Mouse (Mus musculus) liver, embryonic 15.5 days (tissue): ENCODE data around the gene P2rx1. TPM values are rescaled to one million over a fixed set of nuclear protein-coding genes. Genes with fewer than 3 reads are reported as not detected.
A peak's percentile ranks its signal among the peaks of the same experiment; 100 is the strongest.

ENCODE experiments used
- ATAC-seq: fragments of 200-750 bp; cut with Nextera tagmentation; 2 replicates; pipeline ENCODE4 v1.8.0; 2017; ENCODE audit warnings: moderate number of reproducible peaks, mild to moderate bottlenecking, moderate library complexity; ENCODE audit not compliant: insufficient read depth
- H3K27ac ChIP-seq: fragments of 300-500 bp; sonication (generic); replicated peaks from 2 replicates; pipeline ENCODE4 v1.5.1; 2015; ENCODE audit warnings: mild to moderate bottlenecking, inconsistent platforms
- H3K27me3 ChIP-seq: fragments of 300-500 bp; sonication (generic); 2 replicates; pipeline ENCODE4 v1.6.1; 2015; ENCODE audit warnings: mild to moderate bottlenecking, inconsistent platforms
- H3K36me3 ChIP-seq: fragments of 300-500 bp; sonication (generic); replicated peaks from 2 replicates; pipeline ENCODE4 v1.6.1; 2015; ENCODE audit warnings: moderate library complexity, mild to moderate bottlenecking, inconsistent platforms
- H3K4me1 ChIP-seq: fragments of 300-500 bp; sonication (generic); replicated peaks from 2 replicates; pipeline ENCODE4 v1.6.1; 2015; ENCODE audit warnings: inconsistent platforms
- H3K4me2 ChIP-seq: fragments of 300-500 bp; sonication (generic); 2 replicates; pipeline ENCODE4 v1.6.1; 2015; ENCODE audit warnings: moderate library complexity, mild to moderate bottlenecking, inconsistent platforms
- H3K4me3 ChIP-seq: fragments of 300-500 bp; sonication (generic); replicated peaks from 2 replicates; pipeline ENCODE4 v1.5.1; 2015; ENCODE audit warnings: mild to moderate bottlenecking, inconsistent platforms
- H3K9ac ChIP-seq: fragments of 300-500 bp; sonication (generic); 2 replicates; pipeline ENCODE4 v1.6.1; 2015; ENCODE audit warnings: moderate library complexity, mild to moderate bottlenecking, inconsistent platforms
- H3K9me3 ChIP-seq: fragments of 300-500 bp; sonication (generic); replicated peaks from 2 replicates; pipeline ENCODE4 v1.6.1; 2016; ENCODE audit warnings: inconsistent platforms
- WGBS: fragments of 180-500 bp; shearing (Covaris S2); methylation state at CpG from one replicate; pipeline ENCODE4 v1.1.7; 2015; ENCODE audit warnings: mixed read lengths; ENCODE audit not compliant: insufficient replicate concordance; 5-methylcytosine and 5-hydroxymethylcytosine counted together
- polyA plus RNA-seq: library from polyadenylated mRNA; unstranded; fragments of >200 nt; fragmentation: Nextera tagmentation; extraction: Ambion mirVana; gene quantifications from 2 replicates; pipeline ENCODE4 v1.2.1, GENCODE M21; 2015

Gene P2rx1
- polyA plus RNA-seq, 1 experiment from 2014 or later = 6.6 TPM

- Histone ChIP-seq H3K36me3 (no peaks in the 10 kb centered on the region), H3K4me1 (peaks cover 9% of the 10 kb centered on the region), H3K4me2 (no peak overlapping the region), H3K9me3 (no peaks in the 10 kb centered on the region), H3K27ac (no peak overlapping the region), H3K27me3 (no peaks in the 10 kb centered on the region), H3K9ac (no peak overlapping the region), H3K4me3 (no peak overlapping the region)
- no peak for ATAC-seq
- 10% methylated on average over 5 of the region's 5 CpGs for WGBS
Measured at GRCm38 (mm10) chr11:72987807-72988206, 11.1 kb upstream of the P2rx1 start.

- Histone ChIP-seq H3K9ac (no peak overlapping the region), H3K27ac (no peak overlapping the region), H3K4me1 (peaks cover 19% of the 10 kb centered on the region), H3K4me3 (no peak overlapping the region), H3K36me3 (no peaks in the 10 kb centered on the region), H3K4me2 (no peak overlapping the region), H3K27me3 (no peaks in the 10 kb centered on the region), H3K9me3 (no peaks in the 10 kb centered on the region)
- no peak for ATAC-seq
- WGBS = 53% methylated on average over 6 of the region's 6 CpGs
Measured at GRCm38 (mm10) chr11:72989044-72989443, 9.9 kb upstream of the P2rx1 start.

DNA sequence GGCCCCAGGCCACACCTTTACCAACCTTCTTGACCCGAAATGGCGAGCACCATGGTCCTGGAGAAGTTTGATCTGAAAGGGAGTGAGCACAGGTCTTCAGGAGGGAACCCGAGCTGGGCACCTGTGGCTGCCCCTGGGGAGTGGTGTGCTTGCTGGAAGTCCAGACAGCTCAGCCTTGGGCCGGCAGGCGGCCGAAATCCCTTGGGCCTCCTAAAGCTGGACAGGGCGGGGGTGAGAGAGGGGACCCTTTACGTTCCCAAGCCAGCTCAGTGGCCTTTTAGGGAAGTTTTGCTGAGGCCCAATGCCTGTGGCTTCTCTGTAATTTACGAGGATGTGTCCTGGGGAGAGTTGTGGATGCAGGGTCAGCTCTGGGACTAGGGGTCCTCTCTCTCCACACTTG lies 8.2 kb upstream of the P2rx1 start:
- Histone ChIP-seq H3K4me2 (no peak overlapping the region), H3K4me3 (no peak overlapping the region), H3K9ac (no peak overlapping the region), H3K4me1 (peaks cover 20% of the 10 kb centered on the region), H3K27me3 (no peaks in the 10 kb centered on the region), H3K36me3 (no peaks in the 10 kb centered on the region), H3K27ac (no peak overlapping the region), H3K9me3 (no peaks in the 10 kb centered on the region)
- ATAC-seq = no peak
- 66% methylated on average over 9 of the region's 9 CpGs for WGBS

DNA sequence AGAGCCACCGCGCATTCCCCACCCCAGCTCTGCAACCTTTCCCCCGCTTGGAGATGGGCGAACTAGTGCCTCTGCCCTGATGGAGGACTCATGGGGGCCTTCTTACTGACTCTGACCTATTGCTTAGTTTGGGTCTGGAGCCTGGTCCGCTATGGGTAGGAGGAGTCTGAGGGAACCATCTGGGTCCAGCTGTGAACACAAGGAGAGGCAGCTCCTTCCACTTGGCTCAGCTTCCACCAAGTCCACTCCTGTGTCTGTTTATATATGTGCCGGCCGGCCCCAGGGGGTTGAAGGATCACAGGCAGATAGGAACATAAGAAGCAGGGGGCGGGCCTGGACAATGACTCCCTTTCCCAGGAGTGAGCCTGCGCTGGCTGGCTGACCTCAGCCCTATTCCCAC lies 6.9 kb upstream of the P2rx1 start:
- H3K9me3 ChIP-seq = no peaks in the 10 kb centered on the region
- H3K4me1 ChIP-seq = peaks cover 20% of the 10 kb centered on the region
- no peak overlapping the region for H3K4me2 ChIP-seq
- H3K27ac ChIP-seq = no peak overlapping the region
- no peak overlapping the region for H3K9ac ChIP-seq
- WGBS = 69% methylated on average over 9 of the region's 9 CpGs
- ATAC-seq = no peak
- H3K36me3 ChIP-seq = no peaks in the 10 kb centered on the region
- H3K27me3 ChIP-seq = no peaks in the 10 kb centered on the region
- no peak overlapping the region for H3K4me3 ChIP-seq

DNA sequence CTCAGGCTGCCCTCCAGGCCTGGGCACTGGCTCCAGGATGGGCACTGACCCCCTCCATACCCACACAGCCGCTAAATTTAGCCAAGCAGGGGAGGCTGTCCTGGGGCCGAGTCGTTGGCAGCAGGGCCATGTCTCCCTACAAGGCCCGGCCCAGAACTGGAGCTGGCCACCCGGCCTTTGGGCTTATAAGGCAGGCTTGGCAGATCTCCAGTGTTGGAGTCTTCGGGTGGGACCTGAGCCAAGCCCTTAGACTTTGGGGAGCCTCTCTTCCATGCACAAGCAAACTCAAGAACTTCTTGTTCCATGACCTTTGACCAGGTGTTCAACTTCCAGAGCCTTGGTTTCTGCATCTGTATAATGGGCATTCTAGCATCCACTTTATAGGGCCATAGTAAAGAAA lies 2.6 kb upstream of the P2rx1 start:
- WGBS = 76% methylated on average over 6 of the region's 6 CpGs

GRCm38 (mm10) chr11:72996781-72997180 lies 2.1 kb upstream of the P2rx1 start:
- H3K9ac ChIP-seq = no peak overlapping the region
- no peak for ATAC-seq

More for the DNA sequence above, 2.6 kb upstream of the P2rx1 start:
- Histone ChIP-seq H3K9ac (no peak overlapping the region), H3K27me3 (0 out of 2 replicates have a peak, but pooled peaks cover 5% of the 10 kb centered on the region), H3K4me2 (no peak overlapping the region), H3K4me1 (peaks cover 26% of the 10 kb centered on the region), H3K27ac (no peak overlapping the region), H3K4me3 (no peak overlapping the region), H3K9me3 (no peaks in the 10 kb centered on the region), H3K36me3 (no peaks in the 10 kb centered on the region)
- no peak for ATAC-seq

DNA sequence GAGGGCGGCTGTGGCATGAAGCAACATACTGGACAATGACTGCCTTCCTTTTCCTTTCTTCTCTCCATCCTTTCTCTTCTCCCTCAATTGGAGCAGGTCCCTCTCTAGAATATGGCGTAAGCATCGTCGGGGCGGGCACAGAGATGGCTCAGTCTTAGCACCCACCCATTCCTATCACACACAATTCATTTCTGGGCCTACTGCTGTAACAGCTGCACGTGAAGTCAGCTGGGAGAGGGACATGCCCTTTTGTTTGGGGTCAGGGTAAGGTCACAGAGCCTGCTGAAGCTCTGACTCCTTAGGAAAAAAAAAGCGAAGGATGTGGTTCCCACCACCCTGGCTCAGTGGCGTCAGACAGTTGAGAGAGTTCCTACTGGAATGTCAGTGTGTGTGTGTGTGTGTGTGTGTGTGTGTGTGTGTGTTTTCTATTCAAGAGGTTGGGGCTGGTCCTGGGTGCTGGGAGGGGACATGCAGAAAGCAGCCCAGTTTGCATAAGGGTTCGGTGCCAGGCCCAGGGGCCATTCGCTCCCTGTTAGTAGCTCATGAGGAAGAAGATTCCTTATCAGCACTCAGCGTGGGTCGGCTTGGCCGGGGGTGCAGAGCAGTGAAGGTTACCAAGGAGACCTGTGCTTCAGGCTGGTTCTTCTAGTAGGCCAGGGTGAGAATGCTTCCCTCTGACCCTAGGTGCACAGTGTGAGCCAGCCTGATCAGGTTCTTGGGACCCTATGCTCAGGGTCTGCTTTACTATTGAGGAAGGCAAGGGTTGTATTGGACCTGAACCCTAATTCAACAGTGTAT lies 1.2 kb upstream of the P2rx1 start:
- H3K36me3 ChIP-seq = no peaks in the 10 kb centered on the region
- no peak overlapping the region for H3K27ac ChIP-seq
- no peak overlapping the region for H3K4me2 ChIP-seq
- no peak overlapping the region for H3K9ac ChIP-seq
- no peak for ATAC-seq
- H3K27me3 ChIP-seq = 0 out of 2 replicates have a peak, but pooled peaks cover 5% of the 10 kb centered on the region
- no peaks in the 10 kb centered on the region for H3K9me3 ChIP-seq
- peaks cover 25% of the 10 kb centered on the region for H3K4me1 ChIP-seq
- no peak overlapping the region for H3K4me3 ChIP-seq
- 29% methylated on average over 13 of the region's 13 CpGs for WGBS

More at GRCm38 (mm10) chr11:72996781-72997180, 2.1 kb upstream of the P2rx1 start:
- WGBS = 52% methylated on average over 2 of the region's 2 CpGs
- Histone ChIP-seq H3K27me3 (0 out of 2 replicates have a peak, but pooled peaks cover 5% of the 10 kb centered on the region), H3K4me3 (no peak overlapping the region), H3K9me3 (no peaks in the 10 kb centered on the region), H3K36me3 (no peaks in the 10 kb centered on the region), H3K27ac (no peak overlapping the region), H3K4me2 (no peak overlapping the region), H3K4me1 (peaks cover 26% of the 10 kb centered on the region)

- Histone ChIP-seq H3K4me1 (peaks cover 13% of the 10 kb centered on the region), H3K27ac (no peak overlapping the region), H3K9ac (no peak overlapping the region), H3K9me3 (no peaks in the 10 kb centered on the region), H3K4me2 (peak overlapping the region; percentile 15; the same call in 1 of the 2 replicates), H3K4me3 (no peak overlapping the region), H3K36me3 (no peaks in the 10 kb centered on the region), H3K27me3 (0 out of 2 replicates have a peak, but pooled peaks cover 5% of the 10 kb centered on the region)
- ATAC-seq = no peak
- WGBS = 10% methylated on average over 6 of the region's 6 CpGs
Measured at GRCm38 (mm10) chr11:73001029-73001428, 2.1 kb downstream of the P2rx1 start.

DNA sequence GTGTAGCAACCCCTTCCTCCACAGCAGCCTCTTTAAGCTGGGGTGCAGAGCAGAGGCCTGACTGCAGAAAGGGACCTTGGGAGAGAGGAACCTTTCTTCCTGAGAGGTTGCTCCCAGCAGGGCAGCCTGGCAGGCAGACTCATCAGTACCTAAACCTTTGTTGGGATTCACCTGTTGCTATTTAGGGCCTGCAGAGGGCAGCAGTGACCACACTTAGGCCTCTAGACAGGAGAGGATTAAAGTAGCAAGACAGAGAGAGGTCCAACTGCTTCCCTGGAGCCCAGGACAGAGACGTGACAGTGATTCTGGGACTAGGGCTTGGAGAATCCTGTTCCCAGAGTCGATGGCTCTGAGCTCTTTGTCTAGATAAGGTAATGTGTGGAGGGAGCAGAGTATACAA lies 7.5 kb downstream of the P2rx1 start:
- H3K4me3 ChIP-seq = no peak overlapping the region
- H3K36me3 ChIP-seq = no peaks in the 10 kb centered on the region
- peaks cover 4% of the 10 kb centered on the region; the same call in 1 of the 2 replicates for H3K27me3 ChIP-seq
- no peak for ATAC-seq
- no peaks in the 10 kb centered on the region for H3K9me3 ChIP-seq
- 8% methylated on average over 2 of the region's 2 CpGs for WGBS
- H3K4me2 ChIP-seq = no peak overlapping the region
- H3K9ac ChIP-seq = no peak overlapping the region
- no peaks in the 10 kb centered on the region for H3K4me1 ChIP-seq
- H3K27ac ChIP-seq = no peak overlapping the region

DNA sequence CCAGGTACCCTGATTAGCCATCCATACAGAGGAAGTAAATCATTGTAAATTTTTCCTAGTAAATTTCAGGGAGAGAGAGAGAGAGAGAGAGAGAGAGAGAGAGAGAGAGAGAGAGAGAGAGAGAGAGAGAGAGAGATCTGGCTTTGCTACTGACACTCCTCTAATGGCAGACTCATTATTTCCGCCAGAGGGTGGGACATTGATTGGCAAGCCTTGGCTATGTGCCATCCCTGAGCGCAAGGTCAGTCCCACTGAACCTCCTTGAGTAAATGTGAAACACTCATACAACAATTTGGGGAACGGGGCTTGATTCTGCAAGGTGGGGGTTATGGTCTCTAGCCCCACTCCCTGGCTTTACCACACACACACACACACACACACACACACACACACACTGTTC lies 8.2 kb downstream of the P2rx1 start:
- Histone ChIP-seq H3K4me1 (no peaks in the 10 kb centered on the region), H3K4me3 (no peak overlapping the region), H3K27me3 (peaks cover 4% of the 10 kb centered on the region; the same call in 1 of the 2 replicates), H3K36me3 (no peaks in the 10 kb centered on the region), H3K9ac (no peak overlapping the region), H3K9me3 (no peaks in the 10 kb centered on the region), H3K27ac (no peak overlapping the region), H3K4me2 (no peak overlapping the region)
- WGBS = 56% methylated on average over 3 of the region's 3 CpGs
- ATAC-seq = no peak

GRCm38 (mm10) chr11:73007698-73008481 lies 9.0 kb downstream of the P2rx1 start:
- H3K9ac ChIP-seq = no peak overlapping the region
- H3K27me3 ChIP-seq = peaks cover 4% of the 10 kb centered on the region; the same call in 1 of the 2 replicates
- whole genome bisulfite sequencing = 58% methylated on average over 11 of the region's 11 CpGs
- no peaks in the 10 kb centered on the region for H3K9me3 ChIP-seq
- H3K4me3 ChIP-seq = no peak overlapping the region
- ATAC-seq = no peak
- no peak overlapping the region for H3K4me2 ChIP-seq
- H3K36me3 ChIP-seq = no peaks in the 10 kb centered on the region
- no peaks in the 10 kb centered on the region for H3K4me1 ChIP-seq
- H3K27ac ChIP-seq = no peak overlapping the region
